Mouse (Mus musculus) bone marrow, adult 2 months (tissue): ENCODE data around the gene Tfcp2l1.

Experiments used
- CTCF ChIP-seq: fragments of 200-500 bp; IDR thresholded peaks from 2 replicates; pipeline ENCODE4 v1.5.1; 2011; ENCODE audit warnings: low read length, control low read depth; ENCODE audit not compliant: control insufficient read depth, insufficient read depth
- POLR2A ChIP-seq: fragments of 200-500 bp; IDR thresholded peaks from 2 replicates; pipeline ENCODE4 v1.6.1; 2011; ENCODE audit warnings: low read depth, mild to moderate bottlenecking, control low read depth, low read length, borderline replicate concordance; ENCODE audit not compliant: control insufficient read depth

GRCm38 (mm10) chr1:118683686-118684085 lies 55.9 kb downstream of the Tfcp2l1 start:
- no peak for TF ChIP-seq POLR2A
- no peak for TF ChIP-seq CTCF
